Mouse (Mus musculus) MEL (cell line): ENCODE measurements around the gene Gm49450. TPM values are rescaled to one million over a fixed set of nuclear protein-coding genes. Genes with fewer than 3 reads are reported as not detected.

Experiments
- DNase-seq: peaks from one replicate; pipeline ENCODE4 v3.0.0; 2011; ENCODE audit warnings: low read depth, low spot score
- H3K27ac ChIP-seq: 2 replicates; pipeline ENCODE4 v1.5.1; 2012; ENCODE audit warnings: low read depth, mild to moderate bottlenecking, control low read depth, low read length, moderate library complexity; ENCODE audit not compliant: control insufficient read depth
- H3K27me3 ChIP-seq, 2 experiments: fragments of 150-350 bp in 1 of 2; sonication (generic) in 1 of 2; 2 replicates each; pipeline ENCODE4 v1.6.1; 2012; ENCODE audit warnings: low read length in 2 of 2, mild to moderate bottlenecking in 2 of 2, improper control_type of control experiment in 1 of 2, moderate library complexity in 1 of 2; ENCODE audit not compliant: insufficient read depth in 2 of 2, control insufficient read depth in 1 of 2
- H3K36me3 ChIP-seq, 2 experiments: 2 replicates each; pipeline ENCODE4 v1.6.1; 2012 to 2014; ENCODE audit warnings: low read length in 2 of 2, improper control_type of control experiment in 1 of 2, inconsistent platforms in 1 of 2, mild to moderate bottlenecking in 1 of 2; ENCODE audit not compliant: insufficient read depth in 2 of 2, control insufficient read depth in 1 of 2
- H3K4me1 ChIP-seq, 2 experiments: fragments of 150-350 bp in 1 of 2; sonication (generic) in 1 of 2; 2 replicates each; pipeline ENCODE4 v1.6.1; 2012; ENCODE audit warnings: low read length in 2 of 2, improper control_type of control experiment in 1 of 2, mild to moderate bottlenecking in 1 of 2; ENCODE audit not compliant: insufficient read depth in 2 of 2, control insufficient read depth in 1 of 2
- H3K4me3 ChIP-seq, 2 experiments: fragments of 150-350 bp in 1 of 2; sonication (generic) in 1 of 2; 2 replicates each; pipeline ENCODE4 v1.5.1; 2012; ENCODE audit warnings: low read depth in 2 of 2, low read length in 2 of 2, mild to moderate bottlenecking in 2 of 2, moderate library complexity in 2 of 2, control low read depth in 1 of 2, improper control_type of control experiment in 1 of 2; ENCODE audit not compliant: control insufficient read depth in 1 of 2, insufficient read depth in 1 of 2
- H3K79me2 ChIP-seq: 2 replicates; pipeline ENCODE4 v1.6.1; 2012; ENCODE audit warnings: mild to moderate bottlenecking, low read length, moderate library complexity; ENCODE audit not compliant: control insufficient read depth, poor library complexity, insufficient read depth
- H3K9ac ChIP-seq: 2 replicates; pipeline ENCODE4 v1.6.1; 2012; ENCODE audit warnings: low read depth, mild to moderate bottlenecking, control low read depth, low read length, moderate library complexity; ENCODE audit not compliant: control insufficient read depth, poor library complexity, severe bottlenecking
- H3K9me3 ChIP-seq: fragments of 150-350 bp; sonication (generic); replicated peaks from 2 replicates; pipeline ENCODE4 v1.6.1; 2012; ENCODE audit warnings: mild to moderate bottlenecking, low read length, improper control_type of control experiment, moderate library complexity; ENCODE audit not compliant: insufficient read depth
- CHD2 ChIP-seq: IDR thresholded peaks from 2 replicates; pipeline ENCODE4 v1.6.1; 2011; ENCODE audit warnings: low read length, improper control_type of control experiment
- ELF1 ChIP-seq: IDR thresholded peaks from 2 replicates; pipeline ENCODE4 v1.6.1; 2014; ENCODE audit warnings: low read depth, mild to moderate bottlenecking, inconsistent platforms, low read length, improper control_type of control experiment, moderate library complexity
- HCFC1 ChIP-seq: IDR thresholded peaks from 2 replicates; pipeline ENCODE4 v1.6.1; 2012; ENCODE audit warnings: low read depth, mild to moderate bottlenecking, inconsistent platforms, low read length, improper control_type of control experiment, moderate library complexity
- KAT2A ChIP-seq: conservative IDR thresholded peaks from 2 replicates; pipeline ENCODE4 v1.6.1; 2012; ENCODE audit warnings: low read depth, low read length, improper control_type of control experiment, inconsistent platforms
- MEF2A ChIP-seq: IDR thresholded peaks from 2 replicates; pipeline ENCODE4 v1.6.1; 2014; ENCODE audit warnings: low read depth, mild to moderate bottlenecking, inconsistent platforms, low read length, improper control_type of control experiment; ENCODE audit not compliant: poor library complexity, insufficient replicate concordance, severe bottlenecking; ENCODE audit errors: extremely low read depth
- NRF1 ChIP-seq: IDR thresholded peaks from 2 replicates; pipeline ENCODE4 v1.6.1; 2014; ENCODE audit warnings: low read depth, mild to moderate bottlenecking, inconsistent platforms, low read length, improper control_type of control experiment, moderate library complexity; ENCODE audit not compliant: poor library complexity, insufficient read depth, severe bottlenecking
- POLR2AphosphoS2 ChIP-seq: IDR thresholded peaks from 2 replicates; pipeline ENCODE4 v1.6.1; 2011; ENCODE audit warnings: low read length, improper control_type of control experiment
- TCF12 ChIP-seq: IDR thresholded peaks from 2 replicates; pipeline ENCODE4 v1.6.1; 2014; ENCODE audit warnings: low read depth, mild to moderate bottlenecking, inconsistent platforms, low read length, improper control_type of control experiment, moderate library complexity
- USF1 ChIP-seq: IDR thresholded peaks from 2 replicates; pipeline ENCODE4 v1.6.1; 2014; ENCODE audit warnings: low read depth, mild to moderate bottlenecking, inconsistent platforms, low read length, improper control_type of control experiment, moderate library complexity
- USF2 ChIP-seq, 2 experiments: IDR thresholded peaks; 2 replicates each; pipeline ENCODE4 v1.6.1; 2011 to 2012; ENCODE audit warnings: improper control_type of control experiment in 2 of 2, low read length in 2 of 2, borderline replicate concordance in 1 of 2, inconsistent platforms in 1 of 2, low read depth in 1 of 2, mild to moderate bottlenecking in 1 of 2; ENCODE audit not compliant: insufficient read depth in 1 of 2
- ZKSCAN1 ChIP-seq: IDR thresholded peaks from 2 replicates; pipeline ENCODE4 v1.6.1; 2012; ENCODE audit warnings: low read depth, mild to moderate bottlenecking, inconsistent platforms, low read length, improper control_type of control experiment, moderate library complexity
- ZMIZ1 ChIP-seq: IDR thresholded peaks from 2 replicates; pipeline ENCODE4 v1.6.1; 2012; ENCODE audit warnings: low read depth, mild to moderate bottlenecking, inconsistent platforms, low read length, improper control_type of control experiment, moderate library complexity
- polyA plus RNA-seq, 2 experiments: library from polyadenylated mRNA; stranded (reverse) in 1 of 2; unstranded in 1 of 2; fragments of >175 nt in 1 of 2; fragments of >200 nt in 1 of 2; gene quantifications; 2 replicates each; pipeline versions ENCODE4 v1.2.1 to v1.2.4; 2012; ENCODE audit warnings: low replicate concordance in 2 of 2, low read depth in 1 of 2; ENCODE audit not compliant: insufficient read length in 2 of 2, insufficient read depth in 1 of 2, missing spikeins in 1 of 2
- total RNA-seq: library from RNA; depleted of rRNA; stranded (reverse); fragments of 300-350 nt; gene quantifications from 2 replicates; pipeline ENCODE4 v1.2.3, GENCODE M21; 2012

Gene Gm49450
- total and polyA plus RNA-seq, 3 experiments, result not detected

GRCm38 (mm10) chr15:98992086-98992912 is 38.9 kb upstream of the Gm49450 start (continued):
- TF ChIP-seq NRF1, result peak; percentile 10; the same call in 1 of the 2 replicates
- no peak for TF ChIP-seq KAT2A
- TF ChIP-seq MEF2A, result no peak
- TF ChIP-seq CHD2, result no peak
- no peak for TF ChIP-seq USF1
- TF ChIP-seq USF2 (IDR thresholded peaks at IDR 0.05; ENCODE audit: borderline replicate concordance in 1 of 2, insufficient read depth in 1 of 2, low read depth in 1 of 2, low read length in 2 of 2), result no peak
- TF ChIP-seq POLR2AphosphoS2, result no peak
- TF ChIP-seq HCFC1, result no peak; the same call in 1 of the 2 replicates
- TF ChIP-seq TCF12, result no peak
- peak; percentile 77 for TF ChIP-seq ELF1
- no peak for TF ChIP-seq ZKSCAN1
- TF ChIP-seq, all 39 proteins: peak for 13

DNA sequence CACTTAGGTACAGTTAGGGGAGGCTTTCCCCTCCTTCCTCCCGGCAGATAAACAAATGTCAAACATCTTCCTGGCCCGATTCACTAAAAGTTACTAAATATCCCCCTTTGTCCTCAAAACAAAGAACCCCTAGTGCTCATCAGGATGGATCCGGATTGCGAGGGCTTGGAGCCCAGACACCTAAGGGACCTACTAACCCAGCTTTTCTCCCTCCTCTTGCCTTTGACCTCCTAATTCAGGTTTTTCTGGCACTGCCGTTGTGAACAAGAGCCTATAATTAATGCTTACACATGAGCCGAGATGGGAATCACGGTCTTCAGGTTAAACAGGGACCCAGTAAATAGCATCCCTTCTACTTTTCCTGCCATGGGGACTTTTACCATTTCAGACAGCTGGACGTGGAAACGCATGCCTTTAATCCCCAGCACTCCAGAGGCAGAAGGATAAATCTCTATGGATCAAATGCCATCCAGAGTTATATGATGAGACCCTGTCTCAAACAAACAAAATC is 38.2 kb upstream of the Gm49450 start:
- no peak for DNase-seq
- Histone ChIP-seq H3K4me3 (no peak overlapping the region), H3K9ac (no peak overlapping the region; the same call in 1 of the 2 replicates), H3K27me3 (no peaks in the 10 kb centered on the region), H3K79me2 (peaks cover 3% of the 10 kb centered on the region; the same call in 1 of the 2 replicates), H3K4me1 (peaks cover 3 to 13% of the 10 kb centered on the region in 2 experiments), H3K9me3 (no peaks in the 10 kb centered on the region), H3K36me3 (peaks cover 0 to 6% of the 10 kb centered on the region in 2 experiments; a peak in 1 of 4 replicates), H3K27ac (no peak overlapping the region)
- TF ChIP-seq USF1 (no peak), ZMIZ1 (no peak), USF2 (IDR thresholded peaks at IDR 0.05; ENCODE audit: borderline replicate concordance in 1 of 2, insufficient read depth in 1 of 2, low read depth in 1 of 2, low read length in 2 of 2) (no peak), ZKSCAN1 (no peak), KAT2A (no peak)
